Mouse (Mus musculus) heart, adult 2 months (tissue): ENCODE data around the gene Rnf130. TPM values are rescaled to one million over a fixed set of nuclear protein-coding genes. Genes with fewer than 3 reads are reported as not detected.

ENCODE experiments used
- DNase-seq, 2 experiments: peaks; one replicate each; pipeline ENCODE4 v3.0.0; 2021
- H3K27ac ChIP-seq: fragments of 200-600 bp; 2 replicates; pipeline ENCODE4 v1.8.1; 2022
- H3K27me3 ChIP-seq: fragments of 200-500 bp; 2 replicates; pipeline ENCODE4 v1.6.1; 2012; ENCODE audit warnings: mild to moderate bottlenecking, low read length, inconsistent platforms, mixed read lengths; ENCODE audit not compliant: control insufficient read depth, insufficient read depth
- H3K36me3 ChIP-seq: fragments of 200-500 bp; 2 replicates; pipeline ENCODE4 v1.6.1; 2012; ENCODE audit warnings: low read length, inconsistent platforms; ENCODE audit not compliant: control insufficient read depth, insufficient read depth
- H3K4me1 ChIP-seq: fragments of 200-500 bp; 2 replicates; pipeline ENCODE4 v1.6.1; 2011; ENCODE audit warnings: low read length; ENCODE audit not compliant: control insufficient read depth, insufficient read depth
- H3K4me3 ChIP-seq: fragments of 200-600 bp; 2 replicates; pipeline ENCODE4 v1.8.1; 2022
- H3K79me2 ChIP-seq: fragments of 200-500 bp; replicated peaks from 2 replicates; pipeline ENCODE4 v1.6.1; 2012; ENCODE audit warnings: mild to moderate bottlenecking, inconsistent platforms, low read length, moderate library complexity, mixed read lengths; ENCODE audit not compliant: control insufficient read depth, insufficient read depth
- H3K9ac ChIP-seq: fragments of 200-500 bp; 2 replicates; pipeline ENCODE4 v1.6.1; 2012; ENCODE audit warnings: low read depth, mild to moderate bottlenecking, control low read depth, inconsistent platforms, low read length, mixed read lengths
- CTCF ChIP-seq: fragments of 200-600 bp; IDR thresholded peaks from 2 replicates; pipeline ENCODE4 v1.8.1; 2022; ENCODE audit warnings: antibody characterized with exemption, mild to moderate bottlenecking, moderate library complexity
- EP300 ChIP-seq: fragments of 200-500 bp; IDR thresholded peaks from 2 replicates; pipeline ENCODE4 v1.6.1; 2011; ENCODE audit warnings: low read depth, low read length, control low read depth; ENCODE audit not compliant: insufficient read depth
- POLR2A ChIP-seq: fragments of 200-500 bp; IDR thresholded peaks from 2 replicates; pipeline ENCODE4 v1.6.1; 2011; ENCODE audit warnings: mild to moderate bottlenecking, low read depth, low read length, control low read depth; ENCODE audit not compliant: insufficient read depth
- WGBS: fragments of 180-500 bp; shearing (Covaris S2); methylation state at CpG from one replicate; pipeline ENCODE4 v1.1.7; 2018; 5-methylcytosine and 5-hydroxymethylcytosine counted together
- intact Hi-C: fragments of 180-260 bp; cut with DNase I; formaldehyde crosslinking; loops from one replicate; pipeline ENCODE4 v1.15.1; 2025
- polyA plus RNA-seq: library from polyadenylated mRNA; depleted of rRNA; stranded (reverse); fragments of >200 nt; gene quantifications from 2 replicates; pipeline ENCODE4 v1.2.3, GENCODE M21; 2012
- total RNA-seq, 2 experiments: library from RNA; stranded (reverse); gene quantifications; 2 replicates each; pipeline ENCODE4 v1.2.3; 2021

Rnf130 gene
- total and polyA plus RNA-seq, 3 experiments = 26.6 to 53.2 (median 49.5) TPM

GRCm38 (mm10) chr11:49982094-49982493 lies 43.1 kb upstream of the Rnf130 start:
- no peak for TF ChIP-seq POLR2A
- TF ChIP-seq EP300 = no peak
- no peak for TF ChIP-seq CTCF
- no peaks in the 10 kb centered on the region for H3K27me3 ChIP-seq
- no peaks in the 10 kb centered on the region for H3K36me3 ChIP-seq
- no peak overlapping the region for H3K4me3 ChIP-seq
- no peaks in the 10 kb centered on the region for H3K4me1 ChIP-seq
- no peak overlapping the region for H3K9ac ChIP-seq
- WGBS = 78% methylated on average over 4 of the region's 4 CpGs
- H3K79me2 ChIP-seq = no peaks in the 10 kb centered on the region
- no peak for DNase-seq
- intact Hi-C loops = loop anchor here (10.0 kb wide), 2 partner anchors 243 to 383 kb away; no protein-coding TSS in a partner anchor
- no peak overlapping the region for H3K27ac ChIP-seq

GRCm38 (mm10) chr11:49982881-49983280 lies 42.3 kb upstream of the Rnf130 start:
- no peak overlapping the region for H3K9ac ChIP-seq
- no peaks in the 10 kb centered on the region for H3K79me2 ChIP-seq
- no peak for DNase-seq
- H3K27ac ChIP-seq = no peak overlapping the region
- intact Hi-C loops = loop anchor here (10.0 kb wide), 2 partner anchors 242 to 382 kb away; no protein-coding TSS in a partner anchor
- WGBS = 44% methylated on average over 4 of the region's 4 CpGs
- TF ChIP-seq CTCF (no peak), EP300 (no peak), POLR2A (no peak)
- no peaks in the 10 kb centered on the region for H3K4me1 ChIP-seq
- no peaks in the 10 kb centered on the region for H3K27me3 ChIP-seq
- no peaks in the 10 kb centered on the region for H3K36me3 ChIP-seq
- H3K4me3 ChIP-seq = no peak overlapping the region

- 82% methylated on average over 4 of the region's 4 CpGs for WGBS
- no peak overlapping the region for H3K27ac ChIP-seq
- no peak for TF ChIP-seq EP300
- no peak for TF ChIP-seq POLR2A
- TF ChIP-seq CTCF = no peak
- H3K4me1 ChIP-seq = no peaks in the 10 kb centered on the region
- H3K79me2 ChIP-seq = no peaks in the 10 kb centered on the region
- no peak overlapping the region for H3K9ac ChIP-seq
- H3K4me3 ChIP-seq = no peak overlapping the region
- no peaks in the 10 kb centered on the region for H3K27me3 ChIP-seq
- intact Hi-C loops = loop anchor here (10.0 kb wide), 2 partner anchors 241 to 381 kb away; no protein-coding TSS in a partner anchor
- no peaks in the 10 kb centered on the region for H3K36me3 ChIP-seq
- no peak for DNase-seq
Observed at GRCm38 (mm10) chr11:49983875-49984552, 41.1 kb upstream of the Rnf130 start.

- WGBS = 77% methylated on average over 4 of the region's 4 CpGs
- Histone ChIP-seq H3K36me3 (no peaks in the 10 kb centered on the region), H3K4me1 (no peaks in the 10 kb centered on the region), H3K27ac (no peak overlapping the region), H3K9ac (no peak overlapping the region), H3K4me3 (no peak overlapping the region), H3K79me2 (no peaks in the 10 kb centered on the region), H3K27me3 (no peaks in the 10 kb centered on the region)
- intact Hi-C loops = loop anchor here (5.0 to 10.0 kb wide), 3 partner anchors 127 to 380 kb away; no protein-coding TSS in a partner anchor
- DNase-seq = no peak
- TF ChIP-seq EP300 = no peak
- TF ChIP-seq CTCF = no peak
- no peak for TF ChIP-seq POLR2A
Observed at GRCm38 (mm10) chr11:49985009-49985408, 40.1 kb upstream of the Rnf130 start.

- Histone ChIP-seq H3K4me3 (no peak overlapping the region), H3K27ac (no peak overlapping the region), H3K79me2 (no peaks in the 10 kb centered on the region), H3K36me3 (no peaks in the 10 kb centered on the region), H3K9ac (no peak overlapping the region), H3K4me1 (no peaks in the 10 kb centered on the region), H3K27me3 (no peaks in the 10 kb centered on the region)
- no peak for TF ChIP-seq POLR2A
- peak; percentile 70 for TF ChIP-seq CTCF
- TF ChIP-seq EP300 = peak; percentile 80
- intact Hi-C loops = loop anchor here (1.0 to 10.0 kb wide), 4 partner anchors 126 to 378 kb away; no protein-coding TSS in a partner anchor
- 24% methylated on average over 10 of the region's 10 CpGs for WGBS
- peak; percentile 34 to 63 for DNase-seq
Observed at GRCm38 (mm10) chr11:49986277-49987036, 38.7 kb upstream of the Rnf130 start.
